Mouse (Mus musculus) frontal cortex, adult 2 months (tissue): ENCODE measurements at regions not wholly inside any gene's neighbourhood (a gene's known extent, or its start where the extent isn't known, plus 50 kb on each side); places are given as distances from the start of the nearest gene placed in this dataset.
A peak's percentile ranks its signal among the peaks of the same experiment; 100 is the strongest.

ENCODE experiments used
- DNase-seq, 2 experiments: peaks; one replicate each; pipeline ENCODE4 v3.0.0; 2022; ENCODE audit warnings: low spot score in 1 of 2; ENCODE audit errors: extremely low spot score in 1 of 2

- DNase-seq = no peak
Observed at GRCm38 (mm10) chr9:69705942-69706341, 54.8 kb downstream of the Foxb1 start.

- DNase-seq = no peak
Observed at GRCm38 (mm10) chr9:69705071-69705470, 55.7 kb downstream of the Foxb1 start.

GRCm38 (mm10) chr9:69703731-69704130 lies 57.0 kb downstream of the Foxb1 start:
- no peak for DNase-seq

DNA sequence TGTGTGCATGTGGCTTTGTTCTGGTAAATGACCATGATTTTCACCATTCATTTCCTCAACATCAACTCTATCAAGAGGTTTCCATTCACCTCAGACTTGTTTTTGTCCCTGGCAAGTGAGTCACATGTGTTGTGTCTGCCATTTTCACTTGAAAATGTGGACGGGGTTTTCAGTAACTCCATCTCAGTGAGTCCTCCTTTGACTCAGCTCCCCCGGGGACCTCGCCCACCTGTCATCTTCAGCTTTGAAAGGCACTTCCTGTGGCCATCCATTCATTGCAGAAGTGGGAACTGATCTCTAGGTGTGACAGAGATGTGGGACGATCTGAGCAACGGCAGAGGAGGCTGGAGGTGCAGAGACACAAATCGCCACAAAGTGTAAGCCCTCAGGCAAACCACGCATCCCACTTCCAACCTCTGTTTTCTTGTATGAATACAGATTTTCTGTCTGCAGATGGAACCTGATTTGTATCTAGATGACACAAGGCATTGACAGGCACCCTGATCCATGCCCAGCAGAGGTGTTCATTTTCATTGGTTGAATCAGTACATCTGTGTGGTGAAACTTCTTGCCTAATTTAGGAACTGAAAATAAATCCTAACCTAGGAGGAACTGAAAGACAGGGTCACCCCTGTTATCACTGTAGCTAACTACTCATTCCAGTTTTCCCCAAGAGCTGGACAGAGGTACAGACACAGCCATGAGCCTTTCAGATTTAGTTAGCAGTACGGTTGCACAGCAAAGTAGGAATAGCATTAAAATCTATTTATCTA lies 58.4 kb downstream of the Foxb1 start:
- no peak for DNase-seq

- no peak for DNase-seq
Observed at GRCm38 (mm10) chr9:69700696-69701095, 60.0 kb downstream of the Foxb1 start.

- no peak for DNase-seq
Observed at GRCm38 (mm10) chr9:69691756-69692155, 69.0 kb downstream of the Foxb1 start.

DNA sequence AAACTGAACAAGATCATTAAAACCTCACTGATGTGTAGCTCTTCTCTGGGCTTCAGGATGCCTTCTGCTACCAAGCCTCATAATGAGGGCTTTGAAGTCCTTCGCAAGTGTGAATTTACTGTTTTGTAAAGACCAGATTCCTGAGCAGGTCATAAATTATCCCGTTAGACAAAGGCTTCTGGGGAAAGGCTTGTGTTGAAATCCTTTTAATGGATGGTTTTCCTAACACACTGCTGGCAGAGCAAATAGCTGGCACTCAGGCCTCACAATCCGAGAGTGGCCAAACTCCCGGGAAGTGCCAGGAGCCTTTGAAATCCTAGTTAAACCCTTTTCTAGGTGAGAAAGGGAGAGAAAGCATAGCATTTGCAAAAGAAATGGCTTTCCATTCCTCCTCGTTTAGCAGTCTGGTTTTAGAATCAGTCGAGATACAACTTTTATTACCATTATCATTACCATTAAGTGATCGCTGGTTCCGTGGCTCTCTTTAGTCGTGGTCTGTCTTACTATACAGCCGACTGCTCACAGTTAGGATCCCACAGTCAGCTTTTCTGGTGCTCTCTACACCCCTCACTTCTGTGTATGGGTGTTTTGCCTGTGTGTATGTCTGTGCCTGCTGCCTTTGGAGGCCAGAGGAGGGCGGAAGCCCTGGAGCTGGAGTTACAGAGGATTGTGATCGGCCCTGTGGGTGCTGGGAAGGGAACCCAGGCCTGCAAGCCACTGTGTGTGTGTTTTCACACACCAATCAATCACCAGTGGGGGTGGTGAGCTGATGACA lies 73.2 kb downstream of the Foxb1 start:
- DNase-seq = peak in 1 of 2 experiments; percentile 10

GRCm38 (mm10) chr9:69686766-69687165 lies 74.0 kb downstream of the Foxb1 start:
- no peak for DNase-seq

DNA sequence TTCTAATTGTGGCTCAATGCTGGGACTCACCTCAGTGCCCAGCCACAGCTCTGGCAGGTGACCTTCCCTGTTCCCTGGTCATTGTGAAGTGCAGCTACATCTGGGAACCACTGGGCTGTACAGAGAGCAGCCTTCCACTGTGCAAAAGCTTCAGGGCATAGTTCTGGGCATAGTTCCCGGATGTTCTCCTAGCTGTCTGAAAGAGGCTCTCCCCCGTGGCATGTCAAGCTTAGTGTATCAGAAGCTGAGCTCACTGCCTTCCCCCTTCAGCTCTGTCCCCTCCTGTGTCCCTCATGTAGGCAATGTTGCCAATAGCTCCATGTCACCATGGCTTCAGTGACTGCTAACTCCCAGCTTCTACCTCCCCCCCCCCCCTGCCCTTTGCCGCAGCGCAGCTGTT lies 75.1 kb downstream of the Foxb1 start:
- DNase-seq = no peak

GRCm38 (mm10) chr9:69681372-69682213 lies 79.1 kb downstream of the Foxb1 start:
- no peak for DNase-seq

- DNase-seq = no peak
Observed at GRCm38 (mm10) chr9:69678634-69679033, 82.1 kb downstream of the Foxb1 start.

GRCm38 (mm10) chr9:69673463-69674105 lies 87.2 kb downstream of the Foxb1 start:
- no peak for DNase-seq

DNA sequence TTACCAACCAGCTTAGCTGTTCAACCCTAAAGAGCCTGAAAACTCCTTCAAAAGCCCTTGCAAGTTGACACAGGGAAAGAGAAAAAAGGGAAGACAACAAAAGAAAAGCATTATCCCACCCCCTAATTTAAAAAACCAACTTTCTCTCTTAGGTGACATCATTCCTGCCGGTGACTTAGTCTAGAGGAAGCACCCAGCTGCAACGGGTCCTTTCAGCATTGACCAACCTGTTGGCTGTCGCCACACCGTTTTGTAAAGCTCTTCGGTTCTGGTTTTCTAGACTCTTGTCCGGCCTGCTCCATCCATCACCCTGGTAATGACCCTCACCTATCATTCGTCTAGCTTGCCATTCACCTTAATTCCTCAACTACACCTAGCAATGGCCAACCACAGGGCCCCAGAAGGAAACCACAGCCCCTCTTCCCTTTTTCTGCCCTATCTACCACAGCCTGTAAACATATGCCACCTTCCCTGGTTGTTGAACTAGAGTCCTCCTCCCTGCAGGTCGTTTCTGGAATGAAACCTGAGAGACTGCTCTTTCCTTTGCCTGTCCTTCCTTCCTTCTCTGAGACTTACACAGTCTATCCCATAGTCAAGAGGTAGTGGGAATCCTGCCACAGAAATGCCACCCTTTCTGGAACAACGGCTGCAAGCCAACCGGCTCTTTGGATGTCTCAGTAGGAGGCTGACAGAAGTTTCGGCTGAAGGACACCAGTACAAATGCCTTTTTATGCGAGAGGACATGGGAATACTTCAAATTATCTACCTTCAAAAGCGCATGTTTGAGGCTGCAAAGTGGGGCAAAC lies 87.9 kb downstream of the Foxb1 start:
- no peak for DNase-seq

- DNase-seq = no peak
Observed at GRCm38 (mm10) chr9:69671199-69671598, 89.5 kb downstream of the Foxb1 start.

DNA sequence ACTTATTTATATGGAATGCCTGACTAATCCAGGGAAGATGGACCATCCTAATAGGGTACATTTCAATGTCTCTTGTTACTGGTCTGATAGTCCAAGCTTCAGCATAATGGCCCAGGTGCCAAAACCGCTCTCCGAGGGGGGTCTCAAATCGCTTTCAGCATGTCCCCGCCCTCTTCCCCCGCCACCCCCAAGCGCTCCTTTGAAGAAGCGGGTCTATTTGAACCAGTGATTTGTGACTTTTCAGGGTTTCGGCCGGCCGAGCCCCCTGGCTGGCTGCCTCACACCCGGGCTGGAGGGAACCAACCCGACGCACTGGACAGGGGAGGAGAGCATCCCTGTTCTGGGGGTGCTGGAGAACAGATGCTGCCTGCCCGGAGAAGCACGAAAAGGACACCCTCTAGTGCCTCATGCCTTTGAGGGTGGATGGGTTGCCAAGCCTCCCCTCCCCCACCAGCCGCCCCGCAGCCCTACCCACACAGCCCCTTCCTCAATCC lies 90.1 kb downstream of the Foxb1 start:
- DNase-seq = no peak

DNA sequence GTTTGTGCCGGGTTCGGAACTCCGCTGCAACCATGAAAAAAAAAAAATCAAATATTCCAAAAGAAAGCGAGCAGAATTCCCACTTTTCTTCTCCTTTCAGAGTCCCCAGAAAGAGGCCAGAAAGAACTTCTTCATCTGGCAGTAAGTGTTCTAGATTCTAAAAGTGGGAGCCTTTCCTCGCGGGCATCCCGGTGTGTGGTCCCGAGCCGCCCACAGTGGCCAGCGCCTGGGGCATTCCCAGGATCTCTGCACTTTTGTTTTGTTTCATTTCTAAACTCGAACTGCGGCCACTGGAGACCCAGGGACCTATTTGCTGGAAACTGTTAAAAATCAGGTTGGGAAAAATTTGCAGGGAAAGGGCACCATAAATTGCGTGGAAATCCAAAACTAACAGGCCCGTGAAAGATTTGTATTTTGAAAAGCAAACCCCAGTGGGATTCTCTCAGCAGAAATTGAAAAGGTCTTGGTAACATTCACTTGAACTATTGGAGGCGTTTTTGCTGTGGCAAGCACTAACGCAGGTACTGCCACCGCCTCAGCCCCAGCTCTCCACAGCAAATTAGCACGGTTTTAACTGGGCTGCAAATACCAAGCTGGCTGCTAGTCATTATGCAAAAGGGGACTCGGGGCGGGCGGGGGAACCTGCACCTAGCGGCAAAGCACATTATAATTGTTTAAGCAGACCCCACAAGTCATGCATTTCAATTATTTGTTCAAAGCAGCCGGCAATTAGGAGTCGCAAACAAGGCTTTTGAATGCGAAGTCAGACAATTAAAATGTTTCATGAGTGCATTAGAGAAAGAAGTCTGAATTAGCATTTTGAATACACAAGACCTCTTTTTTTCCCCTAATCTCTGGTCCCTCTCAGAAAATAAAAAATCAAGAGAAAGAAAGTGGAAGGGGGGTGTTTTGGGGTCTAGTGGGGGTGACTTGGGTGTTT lies 90.9 kb downstream of the Foxb1 start:
- DNase-seq = no peak

DNA sequence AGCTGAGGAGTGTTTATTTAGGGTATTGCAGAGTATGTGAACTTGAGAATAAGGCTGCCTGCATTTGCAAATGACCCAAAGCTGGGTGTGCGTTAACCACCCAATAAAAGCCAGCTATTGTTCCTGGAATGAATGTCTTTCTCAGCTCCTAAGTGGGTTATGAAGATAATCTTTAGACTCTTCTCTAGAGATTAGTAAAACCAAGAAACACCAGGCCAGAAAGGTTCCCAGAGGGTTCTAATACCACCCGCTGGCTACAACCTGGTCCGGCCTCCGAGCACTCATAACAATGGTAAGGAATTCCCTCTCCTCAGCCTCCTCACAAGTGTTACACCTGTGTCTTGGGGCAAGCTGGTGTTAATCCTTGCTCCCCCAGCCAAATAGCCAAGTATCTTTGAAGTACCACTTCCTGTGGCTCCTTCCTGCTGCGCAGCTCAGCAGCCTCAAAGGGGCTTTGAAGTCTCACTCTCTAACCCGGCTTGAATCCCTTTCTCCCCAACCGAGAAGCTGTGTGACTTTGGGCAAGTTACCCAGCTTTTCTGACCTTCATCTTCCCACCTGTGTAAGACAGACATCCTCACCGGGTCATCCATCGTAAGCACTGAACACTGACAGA lies 92.2 kb downstream of the Foxb1 start:
- no peak for DNase-seq

DNA sequence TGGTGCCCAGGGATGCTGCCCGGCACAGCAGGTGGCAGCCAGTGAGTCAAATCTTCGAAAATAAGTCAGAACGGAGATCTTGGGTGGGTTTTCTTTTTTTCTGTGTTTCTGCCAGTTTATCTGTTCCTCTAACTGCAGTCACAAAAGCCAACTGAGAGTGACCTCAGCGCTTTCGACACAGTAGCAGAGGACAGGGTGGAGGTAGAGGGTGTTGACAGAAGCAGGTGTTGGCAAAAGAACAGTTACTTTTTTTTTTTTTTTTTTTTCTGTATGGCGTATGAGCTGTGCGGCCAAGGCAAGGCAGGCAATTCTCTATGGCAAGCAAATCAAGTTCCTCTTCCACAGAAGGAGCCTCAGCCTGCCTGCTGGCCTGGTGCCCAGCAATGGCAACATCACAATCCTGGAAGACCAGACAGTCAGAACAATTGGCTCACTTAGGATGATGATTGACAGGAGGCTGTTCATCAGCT lies 93.6 kb downstream of the Foxb1 start:
- no peak for DNase-seq
